Mouse (Mus musculus) neural tube, embryonic 10.5 days (tissue): ENCODE results near the gene Ces1f.

ENCODE experiments used
- DNase-seq: peaks from one replicate; pipeline ENCODE4 v3.0.0-alpha.2; 2017; ENCODE audit warnings: low spot score; ENCODE audit errors: extremely low spot score

Ces1f gene

GRCm38 (mm10) chr8:93211091-93211490, 68.5 kb downstream of the Ces1f start:
- DNase-seq = no peak
